Mouse (Mus musculus) forelimb bud, embryonic 11.5 days (tissue): ENCODE results near the gene Myom3.
A peak's percentile ranks its signal among the peaks of the same experiment; 100 is the strongest.

Source experiments
- DNase-seq: peaks from one replicate; pipeline ENCODE4 v3.0.0-alpha.2; 2012; ENCODE audit warnings: low read depth, low spot score

Gene Myom3

DNA sequence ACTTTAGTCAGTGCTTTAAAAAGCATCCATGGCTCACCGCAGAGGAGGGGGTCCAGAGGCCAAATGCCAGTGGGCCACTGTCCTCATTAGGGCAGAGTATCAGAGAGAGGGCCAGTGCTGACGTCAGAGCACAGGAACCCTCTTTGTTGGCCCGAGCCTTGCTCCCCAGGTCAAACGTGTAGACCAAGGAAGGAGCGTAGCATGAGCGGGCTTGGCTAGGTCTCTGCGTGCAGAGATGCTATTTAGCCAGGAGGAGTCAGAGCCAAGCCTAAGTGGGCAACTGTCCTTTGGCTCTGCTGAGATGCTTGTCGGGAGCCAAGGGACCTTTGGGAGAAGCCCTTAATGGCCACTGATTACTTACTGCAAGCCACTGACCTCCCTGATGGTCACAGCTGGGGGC, 1.5 kb downstream of the Myom3 start:
- DNase-seq = no peak

DNA sequence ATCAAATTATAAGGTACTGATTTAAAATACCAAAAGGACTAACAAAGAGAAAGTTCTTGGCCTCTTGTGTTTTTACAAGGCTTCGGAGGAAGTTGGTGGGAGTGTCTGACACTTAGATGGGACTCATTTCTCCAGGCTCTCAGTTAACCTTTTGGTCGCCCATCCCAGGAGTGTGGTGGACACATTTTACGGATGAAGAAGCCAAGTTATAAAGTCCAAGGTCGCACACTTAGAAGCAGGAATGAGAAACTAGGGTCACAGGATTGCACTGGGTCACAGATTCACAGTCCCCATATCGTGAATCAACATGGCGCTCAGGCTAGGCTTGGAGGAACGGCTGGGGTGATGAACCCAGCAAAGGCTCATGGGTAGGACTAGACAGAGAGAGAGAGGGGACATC, 2.1 kb downstream of the Myom3 start:
- DNase-seq = no peak

DNA sequence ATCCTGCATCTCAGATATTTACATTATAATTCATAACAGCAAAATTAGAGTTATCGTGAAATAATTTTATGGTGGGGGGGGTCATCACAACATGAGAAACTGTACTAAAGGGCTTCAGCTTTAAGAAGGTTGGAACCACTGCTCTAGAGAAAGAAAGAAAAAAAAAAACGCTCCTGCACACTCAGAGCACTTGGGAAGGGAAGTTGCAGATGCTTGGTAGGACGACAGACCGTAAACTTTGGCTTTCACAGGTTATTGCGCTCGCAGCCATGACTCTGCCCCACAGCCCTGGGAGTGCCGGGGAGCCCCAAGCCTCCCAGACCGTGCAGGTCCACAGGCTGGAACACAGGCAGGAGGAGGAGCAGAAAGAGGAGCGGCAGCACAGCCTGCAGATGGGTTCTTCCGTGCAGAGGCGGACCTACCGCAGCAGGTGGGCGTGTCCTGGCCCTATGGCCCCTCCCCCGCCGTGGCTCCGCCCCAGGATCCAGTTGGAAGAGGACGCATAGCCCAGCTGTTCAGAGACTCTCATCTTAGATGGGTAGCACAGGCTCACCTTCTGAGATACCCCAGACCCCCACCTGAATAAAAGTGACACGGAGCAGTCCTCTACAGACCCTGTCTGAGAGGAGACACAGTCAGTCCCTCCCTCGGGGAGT, 2.9 kb downstream of the Myom3 start:
- peak; percentile 57 for DNase-seq

DNA sequence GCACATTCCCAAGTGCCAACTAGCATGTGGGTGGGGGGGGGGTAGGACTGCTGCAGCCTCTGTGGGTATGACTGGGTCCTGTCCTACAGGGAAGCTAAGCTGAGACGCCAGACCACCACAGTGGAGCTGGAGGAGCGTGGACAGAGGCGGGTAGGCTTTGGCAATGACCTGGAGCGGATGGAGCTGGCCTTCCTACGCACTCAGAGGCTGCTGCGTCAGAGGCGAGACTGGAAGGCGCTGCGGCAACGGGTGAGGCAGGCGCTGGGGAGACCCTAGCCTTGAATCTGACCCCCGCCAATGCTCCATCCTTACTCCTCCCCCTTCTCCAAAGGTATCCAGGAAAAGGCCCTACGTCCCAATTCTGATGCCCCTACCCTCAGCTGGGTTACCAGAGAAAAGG, 5.2 kb downstream of the Myom3 start:
- DNase-seq = no peak

DNA sequence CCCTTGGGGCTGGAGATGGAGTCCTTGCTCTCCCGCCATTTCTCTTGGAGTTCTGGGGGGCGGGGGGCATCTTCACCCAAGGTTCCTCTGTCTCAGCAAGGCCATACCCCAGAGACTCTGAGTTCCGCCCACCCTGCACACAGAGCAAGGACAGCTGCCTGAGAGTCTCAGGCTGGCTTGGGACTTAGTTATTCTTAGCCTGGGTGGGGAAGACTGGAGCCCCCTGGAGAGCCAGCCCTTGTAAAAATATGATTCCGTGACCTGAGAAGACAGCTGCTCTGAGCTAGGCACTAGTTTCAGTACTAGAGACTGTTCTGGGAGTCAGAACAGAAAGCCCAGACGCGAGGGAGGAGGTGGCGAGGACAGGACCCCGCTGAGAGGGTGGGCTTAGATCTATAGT, 6.2 kb downstream of the Myom3 start:
- DNase-seq = no peak

DNA sequence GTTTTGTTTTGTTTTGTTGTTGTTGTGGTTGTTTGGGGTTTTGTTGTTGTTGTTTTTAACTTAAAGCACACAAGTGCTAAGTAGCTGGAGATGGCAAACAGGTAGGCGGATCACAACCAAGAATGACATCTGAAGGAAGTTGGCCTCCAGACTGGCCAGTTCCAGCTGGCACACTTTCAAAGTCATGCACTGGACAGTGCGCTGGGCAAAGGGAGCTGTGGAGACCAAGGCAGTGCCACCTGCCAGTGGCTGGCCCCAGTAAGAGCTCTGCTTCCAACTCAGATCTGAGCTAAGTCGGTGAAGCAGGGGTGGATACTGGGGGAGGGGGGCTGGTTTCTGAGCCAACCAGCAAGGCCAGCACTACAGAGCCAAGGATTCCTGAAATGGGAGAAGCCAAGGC, 7.5 kb downstream of the Myom3 start:
- DNase-seq = no peak

DNA sequence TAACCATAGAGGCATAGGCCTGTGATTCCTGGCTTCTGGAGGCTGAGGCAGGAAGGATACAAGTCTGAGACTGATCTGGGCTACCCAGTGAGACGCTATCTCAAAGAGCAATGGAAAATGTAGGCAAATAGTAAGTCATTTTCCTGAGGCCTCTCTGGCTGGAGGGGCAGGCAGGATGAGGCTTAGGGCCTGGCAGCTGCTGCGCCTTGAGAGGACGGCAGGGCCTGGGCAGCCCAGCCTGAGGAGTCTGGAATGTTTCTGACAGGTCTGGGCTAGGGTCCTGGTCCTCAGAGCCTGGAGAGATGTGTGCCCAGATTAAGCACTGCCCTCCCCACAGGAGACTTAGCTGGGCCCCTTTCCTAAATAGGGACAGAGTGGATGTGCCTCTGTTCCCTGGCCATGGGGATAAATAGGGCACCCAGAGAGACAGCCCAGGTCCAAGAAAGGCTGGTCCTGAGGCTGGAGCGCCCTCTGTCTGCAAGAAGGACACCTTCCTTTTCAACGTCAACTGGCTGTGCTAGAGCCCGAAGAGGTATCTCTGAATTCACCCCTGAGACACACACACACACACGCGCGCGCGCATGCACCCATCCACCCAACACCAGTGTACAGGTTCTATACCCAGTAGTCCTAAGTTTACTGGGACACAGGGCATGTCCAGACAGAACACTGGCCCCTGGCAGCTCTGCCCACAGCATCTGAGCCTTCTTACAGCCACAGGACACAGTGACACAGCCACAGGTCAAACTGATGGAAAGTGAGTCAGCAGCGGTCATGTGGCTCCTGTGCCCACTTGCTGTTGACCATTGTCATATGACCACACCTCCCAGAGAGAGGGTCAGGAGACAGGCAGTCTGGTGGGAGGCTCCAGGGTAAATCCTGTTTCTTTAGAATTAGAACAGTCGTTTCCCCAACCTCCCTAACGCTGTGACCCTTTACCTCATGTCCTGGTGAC, 9.3 kb downstream of the Myom3 start:
- no peak for DNase-seq

DNA sequence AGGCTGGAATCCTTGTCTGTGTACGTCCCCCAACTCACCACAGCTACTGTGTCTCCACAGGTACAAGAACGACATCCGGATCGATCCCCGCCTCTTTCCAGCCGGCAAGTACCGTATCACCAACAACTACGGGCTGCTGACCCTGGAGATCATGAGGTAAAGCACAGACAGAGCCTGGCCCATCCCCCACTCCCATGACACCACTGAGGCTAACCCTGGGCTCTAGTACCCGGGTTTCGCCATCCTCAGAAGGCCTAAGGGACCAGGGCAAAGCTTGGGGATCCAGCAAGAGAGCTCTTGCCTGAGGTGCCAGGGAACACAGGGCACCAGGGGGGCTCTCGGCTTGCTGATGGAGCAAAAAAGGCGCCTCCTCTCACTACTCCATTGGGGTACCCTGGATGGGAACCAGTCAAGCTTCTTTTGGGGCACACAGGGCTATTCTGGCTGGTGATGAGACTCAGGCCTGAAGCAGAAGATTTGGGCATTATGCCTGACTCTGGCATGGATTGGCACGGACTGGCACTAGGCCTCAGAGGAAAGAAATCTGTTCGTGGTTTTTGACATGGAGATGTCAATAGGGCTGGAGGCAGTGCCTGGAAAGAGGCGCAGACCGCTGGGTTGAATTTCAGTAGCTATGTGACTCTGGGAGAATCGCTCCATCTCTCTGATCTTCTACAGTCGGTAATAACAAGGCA, 11.2 kb downstream of the Myom3 start:
- DNase-seq = no peak

DNA sequence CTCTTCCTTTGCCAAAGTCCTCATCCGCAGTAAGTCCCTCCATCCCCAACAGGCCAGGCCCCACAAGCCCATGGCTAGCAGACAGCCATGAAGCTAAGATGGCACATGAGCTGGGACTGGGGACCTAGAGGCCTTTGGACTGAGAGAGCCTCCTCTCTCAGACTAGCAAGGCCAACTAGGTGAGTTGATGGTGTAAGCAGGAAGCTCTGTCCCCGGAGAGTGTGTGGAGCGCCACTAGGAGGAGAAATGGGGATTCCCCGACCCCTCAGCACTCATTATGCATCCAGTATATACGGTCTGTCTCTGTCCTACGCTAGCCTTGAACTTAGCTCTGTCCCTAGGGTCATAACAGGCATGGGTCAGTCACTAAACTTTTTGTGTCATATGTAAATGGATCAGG, 12.1 kb downstream of the Myom3 start:
- DNase-seq = no peak

DNA sequence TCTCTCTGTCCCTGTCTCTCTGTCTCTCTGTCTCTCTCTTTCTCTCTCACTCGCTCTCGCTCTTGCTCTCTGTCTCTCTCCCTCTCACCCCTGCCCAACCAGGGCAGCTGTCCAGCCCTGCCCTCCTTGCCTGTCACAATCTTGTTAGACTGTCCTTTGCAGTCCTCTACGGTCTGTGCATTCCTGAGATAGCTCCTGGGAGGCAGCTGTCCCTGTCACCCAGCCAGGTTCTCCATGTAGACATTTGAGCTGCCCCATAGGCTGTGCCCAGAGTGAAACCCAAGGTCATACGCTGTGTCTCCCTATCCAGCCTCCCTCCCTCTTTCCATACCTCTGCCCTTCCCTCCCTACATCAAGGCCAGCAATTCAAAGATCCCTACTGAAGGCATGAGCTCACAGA, 13.2 kb downstream of the Myom3 start:
- DNase-seq = no peak

DNA sequence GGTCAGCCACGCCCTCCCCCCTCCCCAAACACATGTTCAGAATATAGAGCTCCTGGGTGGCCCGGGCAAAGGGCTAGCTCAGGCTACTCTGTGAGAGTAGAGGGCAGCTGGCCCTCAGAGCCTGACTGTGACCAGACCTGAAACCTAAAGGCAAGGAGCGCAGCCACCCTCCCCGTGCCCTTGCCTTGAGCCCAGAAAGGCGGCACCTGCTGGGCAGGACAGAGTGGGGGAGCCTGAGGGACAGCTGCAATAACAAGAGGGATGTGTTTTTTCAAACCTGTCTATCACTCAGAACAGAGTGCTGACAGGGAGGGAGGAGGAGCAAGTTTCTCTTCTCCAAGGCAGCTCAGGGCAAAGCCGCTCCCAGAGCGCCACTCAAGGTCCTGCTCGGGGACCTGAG, 15.0 kb downstream of the Myom3 start:
- no peak for DNase-seq

DNA sequence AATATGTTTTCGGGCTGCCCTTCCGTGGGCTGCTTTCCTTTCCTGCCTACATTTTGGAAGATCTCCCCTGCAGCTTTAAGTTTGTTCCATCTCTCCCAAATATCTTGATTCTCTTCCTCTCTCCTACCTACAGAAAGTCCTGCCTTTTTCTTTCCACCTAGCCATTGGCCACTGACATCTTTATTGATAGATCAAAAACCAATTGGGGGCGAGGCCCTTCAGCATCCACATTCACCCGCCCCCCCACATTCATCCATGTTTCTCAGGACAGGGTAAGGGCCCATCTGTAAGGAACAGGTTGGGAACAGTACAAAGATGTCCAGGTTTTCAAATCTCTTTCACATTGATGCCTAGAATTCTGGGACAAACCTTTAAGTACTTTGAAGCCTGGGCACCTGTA, 17.3 kb downstream of the Myom3 start:
- no peak for DNase-seq

DNA sequence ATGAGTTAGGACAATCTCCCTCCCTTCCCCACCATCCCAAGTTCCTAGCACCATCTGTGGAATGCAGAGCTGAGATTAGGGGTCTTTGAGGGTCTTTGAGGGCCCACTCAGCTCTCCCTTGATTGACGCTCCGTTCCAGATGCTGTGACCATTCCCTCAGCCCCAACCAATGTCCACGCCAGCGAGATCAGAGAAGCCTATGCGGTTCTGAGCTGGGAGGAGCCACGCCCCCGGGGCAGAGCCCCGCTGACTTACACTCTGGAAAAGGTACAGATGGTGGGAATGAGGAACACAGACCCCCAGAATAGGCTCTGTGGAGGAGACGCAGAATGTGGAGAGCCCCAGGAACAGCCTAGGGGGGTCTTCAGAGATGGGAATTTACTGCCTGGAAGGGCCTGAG, 20.1 kb downstream of the Myom3 start:
- DNase-seq = no peak

DNA sequence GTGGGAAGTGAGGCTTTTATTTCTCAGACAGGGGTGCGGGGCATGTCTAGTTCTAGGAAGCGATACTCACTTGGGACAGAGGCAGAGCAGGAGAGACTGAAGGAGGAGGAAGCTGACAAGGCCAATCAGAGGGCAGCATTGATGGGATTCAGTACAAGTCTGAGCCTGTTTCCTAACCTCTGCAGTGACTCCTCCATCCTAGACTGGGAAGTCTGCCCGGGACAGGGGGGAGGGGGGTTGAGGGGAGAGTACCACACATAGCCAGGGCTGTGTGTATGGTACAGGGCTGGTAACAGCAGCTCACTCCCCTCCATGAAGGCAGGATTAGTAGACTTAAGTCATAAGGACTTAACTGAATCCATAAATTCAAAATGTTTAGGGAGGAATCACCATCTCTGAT, 20.7 kb downstream of the Myom3 start:
- DNase-seq = no peak

DNA sequence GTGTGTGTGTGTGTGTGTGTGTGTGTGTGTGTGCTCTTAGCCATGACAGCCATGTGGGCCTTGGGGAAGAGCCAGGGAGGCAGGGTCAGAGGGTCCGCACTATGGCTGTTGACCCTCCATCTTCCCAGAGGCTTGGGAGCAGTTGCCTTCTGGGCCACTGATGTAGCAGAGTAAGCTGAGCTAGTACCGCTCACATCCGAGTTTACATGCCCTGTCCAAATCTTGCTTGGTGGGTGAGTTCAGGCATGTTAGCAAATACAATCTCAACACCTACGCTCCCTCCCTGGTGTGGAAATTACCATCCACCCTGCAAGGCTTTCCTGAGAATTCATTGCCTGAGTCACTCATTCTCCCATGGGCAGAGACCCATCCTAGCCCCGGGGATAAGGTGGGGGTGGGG, 21.8 kb downstream of the Myom3 start:
- no peak for DNase-seq

DNA sequence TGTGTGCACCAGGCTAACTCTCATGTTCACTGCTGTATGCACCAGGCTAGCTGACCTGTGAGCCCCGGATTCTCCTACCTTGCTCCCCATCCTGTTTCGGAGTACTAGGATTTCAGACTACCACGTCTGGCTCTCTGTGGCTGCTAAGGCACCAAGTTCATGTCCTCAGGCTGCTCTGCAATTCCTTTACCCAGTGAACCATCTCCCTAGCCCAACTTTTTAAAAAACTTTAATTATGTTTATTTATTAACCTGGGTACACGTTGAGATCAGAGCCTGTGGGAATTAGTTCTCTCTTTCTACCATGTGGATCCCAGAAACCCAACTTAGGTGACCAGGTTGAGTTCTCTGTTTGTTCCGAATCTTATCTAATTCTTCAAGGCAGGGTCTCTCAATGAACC, 27.1 kb downstream of the Myom3 start:
- DNase-seq = no peak

DNA sequence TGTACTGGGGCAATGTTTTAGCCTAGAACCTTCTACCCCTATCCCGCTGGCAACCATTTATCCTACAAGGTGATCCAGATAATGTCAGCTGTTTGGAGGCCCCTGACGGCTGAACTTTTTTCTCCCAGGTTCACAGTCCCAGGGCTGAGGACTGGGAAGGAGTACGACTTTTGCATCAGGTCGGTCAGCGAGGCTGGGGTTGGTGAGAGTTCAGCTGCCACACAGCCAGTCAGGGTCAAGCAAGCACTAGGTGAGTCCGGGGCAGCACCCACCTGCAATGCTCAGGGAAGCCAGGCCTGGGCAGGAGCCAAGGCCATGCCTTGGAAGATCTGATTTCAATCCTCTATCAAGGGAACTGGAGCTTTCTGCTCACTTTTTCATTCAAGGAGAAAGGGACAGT, 27.8 kb downstream of the Myom3 start:
- DNase-seq = no peak

DNA sequence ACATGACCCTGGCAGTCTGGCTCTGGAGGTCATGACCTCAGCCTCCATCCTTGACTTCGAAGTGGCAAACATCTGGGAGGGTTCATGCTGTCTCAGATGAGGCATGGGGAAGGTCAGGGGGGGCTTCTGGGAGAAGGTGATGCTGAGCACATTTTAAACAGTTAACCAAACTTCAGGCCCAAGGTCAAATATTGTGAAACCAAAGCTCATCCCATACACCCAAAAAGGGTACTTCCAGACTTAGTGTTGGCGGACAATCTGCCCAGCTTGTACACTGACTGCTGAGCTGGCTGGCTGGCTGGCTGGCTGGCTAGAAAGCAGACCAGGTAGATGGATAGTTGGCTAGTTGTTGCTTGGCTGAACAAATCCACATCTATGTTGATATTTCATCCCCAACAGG, 29.6 kb downstream of the Myom3 start:
- no peak for DNase-seq

DNA sequence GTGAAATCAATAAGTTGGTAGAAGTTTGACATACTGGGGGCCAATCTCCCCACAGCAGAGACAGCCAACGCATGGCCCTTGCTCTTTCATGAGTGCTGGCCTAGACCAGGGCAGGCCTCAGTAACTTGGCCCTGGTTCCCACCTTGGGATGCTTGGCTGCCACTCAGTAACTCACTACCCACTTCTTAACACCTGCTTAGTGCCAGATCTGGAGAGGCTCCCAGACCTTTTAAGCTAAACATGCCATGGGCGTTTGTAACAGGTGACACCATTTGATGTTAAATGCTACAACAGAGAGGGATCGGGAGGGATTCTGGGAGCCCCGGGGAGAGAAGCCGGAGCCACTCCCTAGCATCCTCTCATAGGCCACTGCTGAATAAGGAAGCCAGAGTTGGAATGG, 33.3 kb downstream of the Myom3 start:
- no peak for DNase-seq

DNA sequence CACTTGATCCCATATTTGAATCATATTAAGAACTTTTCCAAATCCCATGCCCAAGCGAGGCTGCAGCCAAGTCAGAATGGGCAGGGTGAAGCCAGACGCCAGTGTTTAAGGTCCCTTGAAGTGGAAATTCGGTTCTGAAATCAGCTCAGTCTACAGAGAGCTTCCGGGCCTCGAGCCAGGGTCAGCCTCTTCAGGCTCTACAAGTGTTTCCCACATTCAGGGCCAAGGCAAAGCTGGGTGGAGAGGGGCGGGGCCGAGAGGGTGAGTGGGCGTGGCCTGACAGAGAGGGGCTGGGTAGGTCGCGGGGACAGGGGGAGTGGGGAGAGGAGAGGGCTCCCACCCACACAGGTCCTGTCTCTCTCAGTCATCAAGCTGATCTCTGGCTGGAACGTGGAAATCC, 38.4 kb downstream of the Myom3 start:
- DNase-seq = no peak

DNA sequence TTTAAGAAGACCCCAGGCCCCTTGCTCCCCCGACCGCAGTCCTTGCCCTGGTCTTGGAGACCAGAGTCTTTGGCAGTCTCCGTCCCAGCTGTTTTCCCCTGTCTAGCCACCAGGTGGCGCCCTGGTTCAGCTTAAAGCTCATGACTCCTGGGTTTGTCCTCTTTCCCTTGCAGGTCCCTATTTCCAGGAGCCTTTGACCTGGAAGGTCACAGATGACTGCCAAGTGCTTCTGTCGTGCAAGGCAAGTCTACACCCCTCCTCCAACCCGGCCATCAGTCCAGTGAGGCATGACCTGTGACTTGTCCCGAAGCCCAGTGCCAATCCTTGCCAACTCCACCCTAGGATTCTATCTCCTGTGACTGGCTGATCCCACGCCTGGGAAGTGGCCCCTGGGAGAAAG, 42.0 kb downstream of the Myom3 start:
- DNase-seq = peak; percentile 89

DNA sequence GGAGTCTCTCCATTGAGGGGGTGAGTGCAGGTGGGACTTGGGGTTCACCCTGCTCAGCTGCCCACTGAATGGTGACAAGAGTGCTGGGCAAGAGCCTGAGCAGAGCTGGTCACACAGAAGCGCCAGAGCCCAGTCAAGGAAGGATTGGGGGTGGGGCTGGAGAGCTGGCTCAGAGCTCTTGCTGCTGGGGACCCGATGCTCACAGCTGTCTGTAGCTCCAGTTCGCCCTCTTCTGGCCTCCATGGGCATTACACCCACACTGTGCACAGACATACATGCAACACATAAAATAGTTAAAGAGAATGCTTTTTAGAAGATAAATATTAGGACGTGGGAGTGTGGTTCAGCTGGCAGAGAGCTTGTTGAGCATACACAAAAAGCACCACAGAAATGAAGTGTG, 43.8 kb downstream of the Myom3 start:
- DNase-seq = peak; percentile 25

DNA sequence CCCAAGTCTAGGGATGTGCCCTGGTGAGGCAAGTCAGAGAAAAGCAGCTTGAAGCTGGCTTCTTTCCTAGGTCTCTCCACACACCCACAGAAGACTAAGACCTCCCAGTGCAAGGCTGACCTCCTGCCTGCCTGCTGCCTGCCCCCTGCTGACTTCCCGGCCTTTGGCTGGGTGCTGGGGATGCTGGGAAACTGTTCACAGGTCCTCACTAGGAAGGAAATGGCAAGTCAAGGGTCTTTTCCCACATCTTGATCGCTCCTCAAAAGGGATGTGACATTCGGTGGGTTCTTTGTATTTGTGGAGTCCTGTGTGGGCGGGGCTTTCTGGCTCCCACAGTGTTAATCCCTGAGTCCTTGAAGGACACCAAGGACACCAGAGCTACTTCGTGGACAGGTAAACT, 44.7 kb downstream of the Myom3 start:
- no peak for DNase-seq
